Mouse (Mus musculus): Measurements from ENCODE around the gene Eif5a.
"Not testable (repeated sequence)": the region's sequence is repeated elsewhere in the genome, so short reads cannot be mapped to it uniquely, and the experiment has no call there.

The Eif5a gene

DNA sequence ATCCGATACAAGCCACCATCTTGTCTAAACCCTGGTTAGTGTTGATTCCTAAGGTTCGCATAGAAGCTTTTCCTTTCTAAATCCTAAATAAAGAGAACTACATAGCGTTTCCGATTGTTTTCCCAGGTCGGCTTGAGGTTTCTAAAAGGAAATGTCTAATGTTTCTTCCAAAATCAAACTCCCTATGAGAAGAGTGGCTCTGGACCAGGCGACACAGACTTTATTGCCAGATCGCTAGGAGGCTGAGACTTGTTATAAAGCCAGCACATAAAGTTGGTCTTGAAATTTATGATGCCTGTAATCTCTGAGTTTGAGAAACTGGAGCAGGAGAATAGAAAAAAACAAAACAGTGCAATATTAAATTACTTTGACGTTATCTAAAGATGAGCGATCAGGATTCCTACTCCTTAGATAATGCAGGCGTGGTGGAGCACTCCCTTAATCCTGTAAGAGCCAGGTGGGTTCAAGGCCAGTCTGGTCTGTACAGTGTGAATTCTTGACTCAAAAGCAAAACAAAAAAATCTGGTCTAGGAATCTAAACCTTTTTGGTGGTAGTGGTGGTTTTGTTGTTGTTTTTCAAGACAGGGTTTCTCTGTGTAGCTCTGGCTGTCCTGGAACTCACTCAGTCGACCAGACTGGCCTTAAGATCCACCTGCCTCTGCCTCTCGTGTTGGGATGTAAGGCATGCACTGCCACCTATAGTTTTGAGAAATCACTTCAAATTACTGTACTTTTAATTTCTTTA lies 426 bp upstream of the Eif5a start:
- DNase-seq (ENCODE audit: low read depth, low spot score): no peak

DNA sequence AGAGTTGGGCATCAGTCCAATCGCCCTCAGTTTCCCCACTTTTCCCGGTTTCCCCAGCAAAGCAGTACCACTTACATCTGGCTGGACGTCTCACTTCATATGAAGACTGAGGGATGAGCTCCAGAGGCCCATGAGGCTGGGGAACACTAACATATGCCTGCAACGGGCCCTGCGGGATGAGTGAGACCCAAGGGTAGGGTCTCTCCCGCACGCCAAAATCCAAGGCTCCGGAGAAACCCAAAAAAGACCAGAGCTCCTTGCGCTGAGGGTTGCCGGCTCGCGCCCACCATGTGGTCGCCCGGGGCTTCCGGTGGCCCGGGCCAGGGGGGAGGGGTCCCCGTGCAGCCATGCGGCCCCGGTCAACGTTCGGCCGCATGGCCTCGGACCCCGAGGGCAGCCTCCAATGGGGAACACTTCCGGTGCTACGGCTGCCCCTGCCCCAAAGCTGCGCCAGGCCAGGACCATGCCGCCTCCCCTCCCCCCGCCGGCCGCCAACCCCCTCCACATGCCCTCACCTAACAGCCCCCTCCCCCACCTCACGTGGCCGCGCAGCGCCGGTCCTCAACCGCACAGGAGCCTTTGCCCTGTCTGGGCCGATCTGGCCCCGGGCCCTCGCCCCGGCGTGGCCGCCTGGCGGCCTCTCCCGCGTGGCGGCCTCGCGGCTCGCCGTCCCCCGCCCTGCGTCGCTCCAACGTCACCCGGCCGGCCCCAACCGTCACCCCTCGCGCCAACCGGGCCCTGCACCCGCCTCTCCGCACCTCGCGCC lies 1.3 kb downstream of the Eif5a start:
- no peak for DNase-seq (ENCODE audit: low read depth, low spot score)

DNA sequence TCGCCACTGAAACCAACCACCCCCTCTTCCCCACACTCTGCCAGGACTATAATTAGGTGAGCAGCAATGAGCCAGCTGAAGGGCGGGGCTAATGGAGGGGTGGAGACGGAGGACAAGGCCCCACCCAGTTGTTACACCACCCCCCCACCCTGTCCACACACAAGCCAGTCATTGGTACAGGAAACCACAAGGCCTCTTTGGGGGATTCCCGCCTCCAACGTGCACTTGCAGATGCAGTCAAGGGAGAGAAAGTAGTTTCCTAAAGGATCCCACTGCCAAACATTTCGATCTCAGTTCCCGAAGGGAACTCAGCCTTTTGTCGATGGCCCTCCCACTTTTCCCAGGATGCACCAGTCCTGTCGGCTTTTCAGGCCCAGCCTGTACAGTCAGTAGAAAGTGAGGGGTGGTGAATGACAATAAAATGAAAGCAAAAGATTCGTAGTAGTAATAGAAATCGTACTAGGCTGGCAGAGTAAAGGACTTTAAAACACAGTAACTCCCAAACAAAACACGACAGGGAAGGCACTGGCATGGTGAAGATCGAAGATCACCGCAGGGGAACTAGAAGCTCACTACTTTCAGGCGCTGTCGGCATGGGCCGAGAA lies 2.0 kb downstream of the Eif5a start:
- no peak for DNase-seq (ENCODE audit: low read depth, low spot score)

DNA sequence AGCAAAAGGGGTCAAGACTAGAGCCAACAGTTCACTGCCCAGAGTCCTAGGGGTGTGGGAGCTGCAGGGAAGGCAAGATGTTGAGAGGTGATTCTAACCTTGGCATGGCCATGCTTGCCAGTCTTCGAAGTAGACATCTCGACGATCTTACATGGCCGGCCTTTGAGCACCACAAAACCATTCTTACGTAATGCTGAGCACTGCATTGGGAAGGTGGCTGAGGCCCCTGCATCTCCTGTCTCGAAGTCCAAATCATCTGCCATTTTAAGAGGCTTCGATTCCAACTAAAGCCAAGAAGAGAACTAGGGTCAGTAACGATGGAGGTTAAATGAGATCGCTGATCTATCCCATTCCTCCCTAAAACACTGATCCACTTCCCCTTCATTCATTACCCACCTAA lies 2.7 kb downstream of the Eif5a start:
- no peak for DNase-seq (ENCODE audit: low read depth, low spot score)

DNA sequence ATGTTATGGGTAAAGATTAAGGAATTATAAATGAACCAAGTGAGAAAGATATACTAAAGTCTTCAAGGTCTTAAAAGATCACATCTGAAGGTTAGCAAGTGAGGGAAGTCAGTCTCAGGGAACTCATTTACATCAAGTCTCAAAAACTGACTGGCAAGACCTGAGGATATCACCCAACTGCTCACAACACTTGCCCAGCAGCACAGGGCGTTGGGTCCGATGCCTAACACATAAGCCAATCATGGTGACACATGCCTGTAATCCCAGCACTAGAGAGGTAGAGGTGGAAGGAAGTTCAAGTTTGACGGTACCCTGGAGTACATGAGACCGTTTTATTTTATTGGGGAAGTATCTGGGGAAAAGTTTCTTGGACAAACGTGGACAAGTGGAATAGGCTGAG lies 3.6 kb downstream of the Eif5a start:
- DNase-seq (ENCODE audit: low read depth, low spot score): no peak

DNA sequence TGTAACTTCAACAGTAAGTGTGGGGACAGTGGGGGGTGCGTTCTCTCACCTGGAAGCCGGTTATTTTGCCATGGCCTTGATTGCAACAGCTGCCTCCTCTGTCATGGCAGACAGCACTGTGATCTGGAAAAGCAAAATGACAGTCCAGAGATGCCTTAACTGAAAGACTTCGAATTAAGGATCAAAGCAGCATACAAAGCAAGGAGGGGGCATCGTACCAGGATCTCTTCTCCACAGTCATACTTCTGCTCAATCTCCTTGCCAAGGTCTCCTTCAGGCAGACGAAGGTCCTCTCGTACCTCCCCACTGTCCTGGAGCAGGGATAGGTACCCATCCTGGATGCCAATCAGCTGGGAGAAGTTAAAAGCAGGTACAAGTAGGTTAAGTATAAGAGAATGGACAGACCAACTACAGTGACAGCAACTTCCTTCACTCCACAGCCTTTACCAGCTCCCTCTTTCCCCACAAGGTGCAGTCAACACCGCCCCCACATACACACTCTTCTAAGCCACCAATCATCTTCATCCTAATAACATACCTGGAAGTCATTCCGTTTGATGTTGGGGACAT lies 4.3 kb downstream of the Eif5a start:
- no peak for DNase-seq (ENCODE audit: low read depth, low spot score)

DNA sequence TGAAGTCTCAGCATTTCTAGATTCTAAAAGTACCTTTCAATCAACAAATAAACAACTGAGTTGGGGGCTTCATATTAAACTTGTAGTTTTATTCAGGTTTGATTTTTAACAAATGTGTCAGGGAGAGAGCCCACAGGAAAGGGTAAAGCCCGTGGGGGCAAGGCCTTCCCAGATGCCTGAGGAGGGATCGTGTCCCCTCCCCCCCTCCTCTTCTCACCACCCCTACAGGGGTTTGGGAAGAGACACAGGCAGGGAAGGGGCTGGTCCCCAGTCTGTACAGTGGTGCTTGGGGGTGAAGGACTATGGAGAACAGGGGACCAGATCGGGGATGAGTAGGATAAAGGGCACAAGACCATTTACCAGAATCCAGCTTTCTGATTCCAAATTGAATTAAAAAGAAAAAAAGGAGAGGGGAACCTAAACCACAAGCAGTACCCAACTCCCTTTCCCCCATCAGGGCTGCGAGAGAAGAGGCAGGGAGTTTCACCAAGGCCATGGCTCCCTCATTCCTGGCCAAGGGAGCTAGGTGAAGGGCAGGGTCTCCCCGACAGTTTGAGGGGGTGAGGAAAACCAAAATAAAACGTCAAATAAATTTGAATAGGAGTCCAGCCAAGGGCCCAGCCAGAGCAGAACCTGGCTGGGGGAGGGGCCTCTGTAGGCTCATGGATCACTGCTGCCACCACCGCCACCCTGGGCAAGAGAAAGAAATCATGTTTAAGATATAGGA lies 4.9 kb downstream of the Eif5a start:
- DNase-seq (ENCODE audit: low read depth, low spot score): not testable (repeated sequence)

DNA sequence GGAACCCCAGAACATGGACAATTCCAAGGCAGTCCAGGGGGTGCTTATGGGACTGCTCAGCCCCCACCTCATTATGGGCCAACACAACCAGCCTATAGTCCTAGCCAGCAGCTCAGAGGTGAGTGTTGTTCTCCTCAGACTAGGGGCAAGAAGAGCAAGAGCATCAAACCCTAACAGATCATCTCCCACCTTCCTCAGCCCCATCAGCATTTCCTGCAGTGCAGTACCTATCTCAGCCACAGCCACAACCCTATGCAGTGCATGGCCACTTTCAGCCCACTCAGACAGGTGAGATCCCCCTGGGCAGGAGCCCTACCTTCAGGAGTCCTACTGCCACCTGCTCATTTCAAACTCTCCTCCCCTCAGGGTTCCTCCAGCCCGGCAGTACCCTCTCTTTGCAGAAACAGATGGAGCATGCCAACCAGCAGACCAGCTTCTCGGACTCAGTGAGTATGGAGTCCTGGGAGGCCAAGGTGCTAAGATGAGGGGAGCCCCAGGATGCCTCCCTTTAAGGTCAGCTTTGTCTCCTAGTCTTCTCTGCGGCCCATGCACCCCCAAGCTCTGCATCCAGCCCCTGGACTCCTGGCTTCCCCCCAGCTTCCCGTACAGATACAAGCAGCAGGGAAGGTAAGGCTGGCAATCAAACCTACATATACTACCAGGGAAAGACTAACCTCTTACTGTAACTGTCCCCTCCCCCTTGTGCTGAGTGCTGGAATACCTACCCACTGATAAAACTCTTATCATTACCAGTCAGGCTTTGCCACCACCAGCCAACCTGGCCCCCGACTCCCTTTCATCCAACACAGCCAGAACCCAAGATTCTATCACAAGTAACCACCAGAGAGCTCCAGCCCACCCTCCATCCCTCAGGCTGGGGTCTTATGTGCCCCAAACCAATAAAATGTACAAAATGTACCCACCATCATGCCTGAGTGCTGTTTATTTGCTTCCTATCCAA lies 5.8 kb downstream of the Eif5a start:
- DNase-seq (ENCODE audit: low read depth, low spot score): no peak

DNA sequence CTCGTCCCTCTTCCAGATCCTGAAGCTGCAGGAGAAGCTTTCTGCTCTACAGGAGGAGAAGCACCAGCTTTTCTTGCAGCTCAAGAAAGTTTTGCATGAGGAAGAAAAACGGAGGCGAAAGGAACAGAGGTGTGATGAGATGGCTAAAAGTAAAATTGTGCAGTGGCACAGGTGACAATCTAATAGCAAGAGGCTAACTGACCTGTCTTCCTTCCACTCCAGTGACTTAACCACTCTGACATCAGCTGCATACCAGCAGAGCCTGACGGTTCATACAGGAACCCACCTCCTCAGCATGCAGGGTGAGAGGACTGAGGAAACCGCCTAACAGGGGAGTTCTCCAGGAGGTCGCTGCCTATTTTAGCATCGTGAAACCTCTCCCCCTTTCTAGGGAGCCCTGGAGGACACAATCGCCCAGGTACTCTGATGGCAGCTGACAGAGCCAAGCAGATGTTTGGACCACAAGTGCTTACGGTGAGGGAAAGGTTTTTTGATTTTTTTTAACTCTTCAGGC lies 6.8 kb downstream of the Eif5a start:
- DNase-seq (ENCODE audit: low read depth, low spot score): no peak

DNA sequence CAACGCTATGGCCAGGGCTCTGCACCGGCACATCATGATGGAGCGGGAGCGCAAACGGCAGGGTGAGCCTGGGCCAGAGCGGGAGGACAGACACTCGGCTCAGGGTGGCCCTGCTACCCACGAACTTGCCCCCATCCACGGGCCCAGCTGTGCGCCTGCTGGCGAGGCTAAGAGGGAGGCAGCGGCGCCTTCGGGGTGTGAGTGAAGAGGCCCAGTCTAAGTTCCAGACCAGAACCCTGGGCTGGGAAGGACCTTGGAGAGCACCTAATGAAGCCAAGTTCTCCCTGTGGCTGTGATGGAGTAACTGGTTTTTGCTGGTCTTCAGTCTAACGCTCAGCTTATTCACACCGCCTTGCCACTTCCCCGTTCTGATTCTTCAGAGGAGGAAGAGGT lies 7.4 kb downstream of the Eif5a start:
- no peak for DNase-seq (ENCODE audit: low read depth, low spot score)

DNA sequence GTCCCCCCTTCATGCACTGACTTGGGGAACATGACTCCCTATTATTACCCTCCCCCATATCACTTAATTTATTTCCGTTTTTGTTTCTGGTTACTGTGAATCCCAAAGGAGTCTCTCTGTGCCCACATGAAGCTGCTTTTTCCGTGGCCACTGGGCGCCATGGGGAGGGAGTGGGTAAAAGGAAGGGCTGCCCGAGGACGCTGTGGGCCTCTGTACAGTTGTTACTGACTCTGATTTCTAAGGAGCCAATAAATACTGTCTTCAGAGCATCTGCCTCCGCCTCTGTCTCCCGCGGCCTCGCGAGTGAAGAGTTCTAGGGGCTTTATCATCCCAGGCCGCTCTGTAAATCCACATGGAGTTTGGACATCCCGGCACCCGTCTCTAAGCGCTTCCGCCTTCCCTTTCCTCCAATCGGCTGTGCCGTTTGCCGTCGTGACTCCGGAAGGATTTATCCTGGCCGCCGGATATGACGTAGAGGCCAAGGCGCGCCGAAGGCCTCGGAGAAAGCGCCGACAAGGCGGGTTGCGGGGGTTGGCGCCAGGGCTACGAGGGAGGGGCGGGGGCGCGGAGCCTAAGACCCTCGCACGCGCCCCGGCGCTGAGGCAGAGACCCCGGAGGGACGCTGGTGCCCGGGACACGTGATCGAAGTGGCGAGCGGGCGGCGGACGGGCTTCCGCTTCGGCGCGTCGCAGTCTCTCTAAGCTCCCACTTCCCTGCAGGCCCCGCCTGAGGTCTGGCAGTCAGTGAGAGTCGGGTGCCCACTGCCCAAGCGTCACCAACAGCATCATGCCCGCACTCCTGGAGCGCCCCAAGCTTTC lies 8.0 kb downstream of the Eif5a start, which contains the start of gene Gps2:
TSS of gene Gps2 (plus strand) at position 335 of the 818 bp plus-strand sequence.
- peak; percentile 93 for DNase-seq (ENCODE audit: low read depth, low spot score)

DNA sequence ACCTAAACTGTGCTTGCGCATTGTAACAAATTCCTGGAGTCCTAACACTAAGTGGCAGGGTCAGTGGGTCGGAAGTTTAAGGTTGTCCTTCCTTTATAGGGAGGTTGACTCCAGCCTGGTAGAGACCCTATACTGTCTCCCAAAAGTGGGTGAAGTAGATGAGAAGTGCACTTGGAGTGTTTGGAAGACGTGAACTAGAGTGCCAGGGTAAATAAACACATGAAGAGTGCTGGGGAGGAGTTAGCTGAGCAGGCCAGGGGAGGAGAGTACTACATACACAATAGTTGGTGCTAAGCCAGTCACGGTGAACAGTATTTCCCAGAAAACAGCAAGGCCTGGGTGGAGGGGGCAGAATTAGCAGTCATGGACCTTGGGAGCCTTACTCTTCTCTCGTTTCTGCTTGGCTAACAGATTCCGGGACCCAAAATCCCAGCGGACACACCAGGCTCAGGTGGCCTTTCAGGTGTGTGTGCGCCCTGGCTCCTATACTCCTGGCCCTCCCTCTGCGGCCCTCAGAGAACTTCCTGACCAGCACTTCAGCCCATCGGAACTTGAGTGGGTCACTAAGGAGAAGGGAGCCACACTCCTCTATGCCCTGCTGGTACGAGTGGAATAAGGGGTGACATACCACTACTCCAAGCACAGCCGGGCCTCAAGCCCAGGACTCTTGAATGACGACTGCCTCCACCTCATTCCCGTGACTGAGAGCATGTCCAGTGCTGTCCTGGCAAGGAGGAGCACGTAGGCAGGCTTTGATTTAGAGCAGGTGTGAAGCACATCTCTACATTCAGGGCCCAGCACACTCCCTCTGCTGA lies 8.8 kb downstream of the Eif5a start:
- no peak for DNase-seq (ENCODE audit: low read depth, low spot score)

DNA sequence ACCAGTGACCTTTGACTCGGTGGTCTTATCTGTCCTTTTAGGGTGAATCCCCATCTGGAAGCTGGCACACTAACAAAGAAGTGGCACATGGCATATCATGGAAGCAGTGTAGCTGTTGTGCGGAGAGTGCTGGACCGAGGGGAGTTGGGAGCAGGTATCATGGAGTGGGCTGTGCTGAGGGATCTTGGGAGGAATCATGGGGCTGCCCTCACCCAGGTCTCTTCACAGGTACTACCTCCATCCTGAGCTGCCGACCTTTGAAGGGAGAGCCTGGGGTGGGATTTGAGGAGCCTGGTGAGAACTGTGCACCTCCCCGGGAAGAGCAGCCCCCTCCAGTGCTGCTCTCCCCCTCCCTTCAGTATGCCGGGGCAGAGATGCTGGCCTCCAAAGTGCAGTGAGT lies 10.1 kb downstream of the Eif5a start:
- DNase-seq (ENCODE audit: low read depth, low spot score): no peak

DNA sequence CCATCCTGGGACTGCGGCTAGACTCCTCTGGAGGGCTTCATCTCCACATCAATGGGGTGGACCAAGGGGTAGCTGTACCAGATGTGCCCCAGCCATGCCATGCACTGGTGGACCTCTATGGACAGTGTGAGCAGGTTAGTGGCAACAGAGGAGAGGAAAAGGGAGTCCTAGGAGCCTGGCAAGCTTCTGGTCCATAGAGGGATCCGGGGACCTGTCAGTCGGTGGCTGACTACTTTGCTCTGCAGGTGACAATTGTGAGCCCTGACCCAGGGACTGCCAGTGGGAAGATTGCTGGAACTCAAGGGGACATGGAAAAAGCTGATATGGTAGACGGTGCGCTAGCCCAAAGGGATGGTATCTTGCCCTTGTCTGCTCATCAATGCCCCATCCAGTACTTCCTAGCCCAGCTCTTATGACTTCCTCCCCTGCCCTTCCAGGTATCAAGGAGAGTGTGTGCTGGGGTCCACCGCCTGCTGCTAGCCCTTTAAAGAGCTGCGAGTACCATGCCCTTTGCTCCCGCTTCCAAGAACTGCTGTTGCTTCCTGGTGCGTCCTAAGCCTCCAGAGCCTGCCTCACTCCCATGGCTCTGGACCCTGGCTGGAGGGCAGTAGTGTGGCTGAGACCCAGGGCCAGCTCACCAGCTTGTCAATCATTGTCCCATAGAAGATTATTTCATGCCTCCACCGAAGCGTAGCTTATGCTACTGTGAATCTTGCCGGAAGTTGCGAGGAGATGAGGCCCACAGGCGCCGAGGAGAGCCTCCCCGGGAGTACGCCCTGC lies 10.8 kb downstream of the Eif5a start:
- DNase-seq (ENCODE audit: low read depth, low spot score): no peak

DNA sequence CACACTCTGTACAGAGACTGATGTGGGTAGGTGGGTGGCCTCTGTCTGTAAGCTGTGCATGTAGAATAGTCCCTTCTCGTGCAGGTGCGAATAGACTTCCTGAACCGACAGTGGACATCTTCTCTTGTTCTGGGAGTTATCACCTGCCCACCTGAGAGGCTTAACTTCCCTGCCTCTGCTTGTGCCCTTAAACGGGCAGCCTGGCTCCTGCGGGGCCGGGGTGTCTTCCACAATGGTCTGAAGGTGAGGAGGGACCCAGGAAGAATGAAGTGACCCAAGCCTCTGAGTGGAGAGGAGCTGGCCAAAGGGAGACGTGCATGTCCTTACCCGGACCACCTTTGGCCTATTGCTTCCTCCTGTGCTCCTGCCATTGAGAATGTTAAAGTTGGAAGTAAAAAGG lies 11.6 kb downstream of the Eif5a start:
- DNase-seq (ENCODE audit: low read depth, low spot score): no peak

DNA sequence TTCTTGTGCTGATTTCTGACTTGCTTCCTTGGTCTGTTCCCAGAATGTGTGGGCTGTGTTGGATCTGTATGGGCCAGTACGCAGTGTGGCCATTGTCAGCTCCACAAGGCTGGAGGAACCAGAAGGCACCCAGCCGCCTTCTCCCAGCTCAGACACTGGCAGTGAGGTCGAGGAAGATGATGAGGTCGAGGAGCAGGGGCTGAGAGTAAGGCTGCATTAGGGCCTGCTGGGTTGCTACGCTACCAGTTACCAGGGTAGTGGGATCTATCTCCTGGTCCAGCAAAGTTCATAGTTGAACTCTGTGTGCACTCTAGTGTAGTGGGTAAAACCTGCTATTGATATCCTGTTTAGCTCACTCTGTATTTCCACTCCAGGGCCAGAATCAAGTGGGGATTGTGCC lies 12.6 kb downstream of the Eif5a start:
- no peak for DNase-seq (ENCODE audit: low read depth, low spot score)

DNA sequence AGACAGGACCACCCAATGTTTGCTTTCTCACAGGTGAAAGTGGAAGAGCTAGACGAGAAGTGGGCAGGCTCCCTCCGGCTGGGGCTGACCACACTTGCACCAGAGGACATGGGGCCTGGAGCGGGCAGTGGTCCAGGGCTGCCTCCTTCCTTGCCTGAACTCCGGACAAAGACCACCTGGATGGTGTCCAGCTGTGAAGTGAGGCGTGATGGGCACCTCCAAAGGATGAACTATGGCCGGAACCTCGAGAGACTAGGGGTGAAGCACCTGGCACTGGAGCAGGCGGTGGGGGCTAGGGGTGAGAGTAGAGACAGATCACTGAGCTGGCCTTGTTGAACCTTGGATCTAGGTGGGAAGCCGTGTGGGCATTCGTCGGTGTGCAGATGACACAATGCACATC lies 13.1 kb downstream of the Eif5a start:
- no peak for DNase-seq (ENCODE audit: low read depth, low spot score)

DNA sequence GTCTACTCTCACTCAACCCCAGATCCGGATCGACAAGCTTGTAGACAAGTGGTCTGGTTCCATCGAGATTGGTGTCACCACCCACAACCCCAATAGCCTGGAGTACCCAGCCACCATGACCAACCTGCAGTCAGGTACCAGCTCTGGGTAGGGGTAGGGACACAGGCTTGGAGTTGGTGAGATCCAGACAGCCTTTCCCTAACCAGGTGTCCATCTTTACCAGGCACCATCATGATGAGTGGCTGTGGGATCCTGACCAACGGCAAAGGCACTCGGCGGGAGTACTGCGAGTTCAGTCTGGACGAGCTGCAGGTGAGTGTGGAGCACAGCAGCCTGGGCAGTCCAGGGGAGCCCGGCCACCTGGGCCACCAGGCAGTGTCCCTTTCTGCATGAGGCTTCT lies 17.4 kb downstream of the Eif5a start:
- no peak for DNase-seq (ENCODE audit: low read depth, low spot score)
